In genomic region chr5:5358019-5358717, GRCm38 (mm10) we compare ENCODE assay signal across 23 mouse cellular contexts.
DNase-seq lines count a peak whose midpoint lies in the region; ATAC-seq and TF ChIP-seq lines count a peak whose summit lies in the region.
"Had no signal": no experiment of that assay in that cellular context is flagged by ENCODE, and none has a peak within 500 bp of the region (broad histone marks: within the 10 kb centered on the region; RNA-seq: fewer than 3 reads in every experiment).

No protein-coding gene starts in this region.

- H3K4me1 ChIP-seq in heart, embryonic 12.5 days (replicated peaks) = peaks cover 23% of the 10 kb centered on the region
- peaks cover 13% of the 10 kb centered on the region for H3K4me1 ChIP-seq in limb, embryonic 13.5 days
- H3K4me1 ChIP-seq in limb, embryonic 10.5 days = peaks cover 28% of the 10 kb centered on the region
- H3K4me1 ChIP-seq in testis, adult 2 months (ENCODE audit: control insufficient read depth, insufficient read depth, low read length) = peaks cover 4% of the 10 kb centered on the region
- H3K4me1 ChIP-seq: midbrain, embryonic 12.5 days had no signal

- intact Hi-C loops in heart, postnatal 10 days (cut with DNase I) = no loop called here

- TF ChIP-seq POLR2A in testis, adult 2 months (IDR thresholded peaks at IDR 0.05; ENCODE audit: control insufficient read depth, low read depth, low read length) = no peak

- H3K4me2 ChIP-seq in heart, embryonic 12.5 days = peak overlapping the region; percentile 21
- peak overlapping the region; percentile 14; the same call in 1 of the 2 replicates for H3K4me2 ChIP-seq in limb, embryonic 13.5 days (replicated peaks)
- H3K4me2 ChIP-seq: liver, embryonic 11.5 days; midbrain, embryonic 12.5 days had no signal

- 48% methylated on average over 18 of the region's 18 CpGs for WGBS in heart, embryonic 12.5 days
- 49% methylated on average over 18 of the region's 18 CpGs for WGBS in limb, embryonic 13.5 days
- WGBS in limb, embryonic 10.5 days = 68% methylated on average over 18 of the region's 18 CpGs

- no peak for DNase-seq in heart, postnatal 10 days
- no peak for DNase-seq in limb, embryonic 10.5 days (ENCODE audit: low spot score)
- DNase-seq in testis, postnatal 14 days (ENCODE audit: low spot score) = no peak
- DNase-seq: adrenal gland, postnatal 36 days; B cell, adult 2 months; cerebellum, adult 9-10 months; gastrocnemius, postnatal 14 days; kidney, adult 18-20 months; kidney, postnatal 4 days; liver, postnatal 0 days had no signal

- no peak for TF ChIP-seq CTCF in testis, adult 2 months (IDR thresholded peaks at IDR 0.05; ENCODE audit: control insufficient read depth, insufficient read depth, insufficient replicate concordance, low read depth, low read length)

- no peak overlapping the region for H3K9ac ChIP-seq in heart, embryonic 12.5 days
- no peak overlapping the region for H3K9ac ChIP-seq in limb, embryonic 13.5 days
- H3K9ac ChIP-seq: liver, postnatal 0 days; midbrain, embryonic 12.5 days had no signal

- no peak overlapping the region for H3K4me3 ChIP-seq in heart, embryonic 12.5 days
- H3K4me3 ChIP-seq in limb, embryonic 13.5 days = no peak overlapping the region
- no peak overlapping the region for H3K4me3 ChIP-seq in limb, embryonic 10.5 days
- peak overlapping the region; percentile 4 for H3K4me3 ChIP-seq in testis, adult 2 months (ENCODE audit: control insufficient read depth, low read depth, low read length)
- H3K4me3 ChIP-seq: hindbrain, embryonic 10.5 days; left cerebral cortex, adult 2 months; midbrain, embryonic 12.5 days had no signal

- H3K9me3 ChIP-seq in heart, embryonic 12.5 days (replicated peaks) = peaks cover 3% of the 10 kb centered on the region; the same call in 1 of the 2 replicates
- peaks cover 3% of the 10 kb centered on the region; the same call in 1 of the 2 replicates for H3K9me3 ChIP-seq in limb, embryonic 13.5 days
- 0 out of 2 replicates have a peak, but pooled peaks cover 2% of the 10 kb centered on the region for H3K9me3 ChIP-seq in limb, embryonic 10.5 days (replicated peaks)
- H3K9me3 ChIP-seq: G1E had no signal

- H3K27ac ChIP-seq in heart, embryonic 12.5 days (ENCODE audit: poor library complexity, severe bottlenecking) = no peak overlapping the region
- no peak overlapping the region for H3K27ac ChIP-seq in limb, embryonic 13.5 days
- H3K27ac ChIP-seq in limb, embryonic 10.5 days = no peak overlapping the region
- no peak overlapping the region for H3K27ac ChIP-seq in testis, adult 2 months (ENCODE audit: control insufficient read depth, insufficient read depth, low read depth, low read length)
- H3K27ac ChIP-seq: hindbrain, embryonic 10.5 days; left cerebral cortex, adult 2 months; midbrain, embryonic 12.5 days had no signal

- no peak for ATAC-seq in heart, embryonic 12.5 days (ENCODE audit: insufficient number of reproducible peaks, low FRiP score)
- peak; percentile 79 for ATAC-seq in limb, embryonic 13.5 days (ENCODE audit: low FRiP score, low read depth)
- no peak for ATAC-seq in erythroid progenitor cell, adult 5-6 weeks (replicated peaks; ENCODE audit: low FRiP score, poor library complexity, severe bottlenecking)
- ATAC-seq: forebrain, embryonic 14.5 days; hindbrain, embryonic 16.5 days; liver, postnatal 0 days; Patski had no signal

- peaks cover 5% of the 10 kb centered on the region; the same call in 1 of the 2 replicates for H3K36me3 ChIP-seq in heart, embryonic 12.5 days
- H3K36me3 ChIP-seq in limb, embryonic 13.5 days = peaks cover 5% of the 10 kb centered on the region
- peaks cover 12% of the 10 kb centered on the region for H3K36me3 ChIP-seq in limb, embryonic 10.5 days
- no peaks in the 10 kb centered on the region for H3K36me3 ChIP-seq in testis, adult 2 months (ENCODE audit: control insufficient read depth, insufficient read depth, low read length)
- H3K36me3 ChIP-seq: G1E had no signal

- H3K27me3 ChIP-seq in heart, embryonic 12.5 days (replicated peaks) = no peaks in the 10 kb centered on the region
- no peaks in the 10 kb centered on the region for H3K27me3 ChIP-seq in limb, embryonic 13.5 days
- no peaks in the 10 kb centered on the region for H3K27me3 ChIP-seq in limb, embryonic 10.5 days (ENCODE audit: low read depth, poor library complexity, severe bottlenecking)
- H3K27me3 ChIP-seq in testis, adult 2 months (ENCODE audit: control insufficient read depth, insufficient read depth, low read length) = no peaks in the 10 kb centered on the region
- H3K27me3 ChIP-seq: CH12.LX; midbrain, embryonic 12.5 days; Patski had no signal
